Mouse (Mus musculus) layer of hippocampus, adult 2 months (tissue): Measurements from ENCODE around the gene Gm11985. TPM values are rescaled to one million over a fixed set of nuclear protein-coding genes. Genes with fewer than 3 reads are reported as not detected.

ENCODE experiments used
- DNase-seq, 2 experiments: peaks; one replicate each; pipeline ENCODE4 v3.0.0; 2022; ENCODE audit warnings: low spot score in 2 of 2
- H3K27ac ChIP-seq: fragments of 200-600 bp; 2 replicates; pipeline ENCODE4 v1.8.1; 2022
- H3K4me3 ChIP-seq: fragments of 200-600 bp; 2 replicates; pipeline ENCODE4 v1.8.1; 2022; ENCODE audit warnings: mild to moderate bottlenecking
- CTCF ChIP-seq: fragments of 200-600 bp; conservative IDR thresholded peaks from 2 replicates; pipeline ENCODE4 v1.8.1; 2022; ENCODE audit warnings: antibody characterized with exemption, mild to moderate bottlenecking, moderate library complexity
- total RNA-seq, 2 experiments: library from RNA; stranded (reverse); gene quantifications; 2 replicates each; pipeline ENCODE4 v1.2.3; 2021

The Gm11985 gene
- total RNA-seq, 2 experiments from 2014 or later: not detected

DNA sequence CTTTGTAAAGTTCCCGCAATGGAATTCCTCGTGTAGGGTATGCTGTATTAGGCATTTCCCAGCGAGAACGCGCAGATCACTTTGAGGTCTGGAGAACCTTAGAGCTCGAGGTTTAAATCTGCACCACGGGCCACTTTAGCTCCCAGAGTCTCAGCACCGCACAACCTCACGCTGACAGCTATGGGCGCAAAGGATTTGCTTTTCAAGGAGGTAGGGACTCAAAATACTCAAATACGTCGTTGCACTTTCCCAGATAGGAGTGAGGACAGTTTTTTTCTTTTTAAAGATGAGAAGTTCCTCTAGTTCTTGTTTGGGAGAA lies 25.9 kb upstream of the Gm11985 start:
- TF ChIP-seq CTCF: no peak
- peak overlapping the region; percentile 96; the same call in 1 of the 2 replicates for H3K27ac ChIP-seq
- H3K4me3 ChIP-seq: peak overlapping the region; percentile 64
- no peak for DNase-seq

DNA sequence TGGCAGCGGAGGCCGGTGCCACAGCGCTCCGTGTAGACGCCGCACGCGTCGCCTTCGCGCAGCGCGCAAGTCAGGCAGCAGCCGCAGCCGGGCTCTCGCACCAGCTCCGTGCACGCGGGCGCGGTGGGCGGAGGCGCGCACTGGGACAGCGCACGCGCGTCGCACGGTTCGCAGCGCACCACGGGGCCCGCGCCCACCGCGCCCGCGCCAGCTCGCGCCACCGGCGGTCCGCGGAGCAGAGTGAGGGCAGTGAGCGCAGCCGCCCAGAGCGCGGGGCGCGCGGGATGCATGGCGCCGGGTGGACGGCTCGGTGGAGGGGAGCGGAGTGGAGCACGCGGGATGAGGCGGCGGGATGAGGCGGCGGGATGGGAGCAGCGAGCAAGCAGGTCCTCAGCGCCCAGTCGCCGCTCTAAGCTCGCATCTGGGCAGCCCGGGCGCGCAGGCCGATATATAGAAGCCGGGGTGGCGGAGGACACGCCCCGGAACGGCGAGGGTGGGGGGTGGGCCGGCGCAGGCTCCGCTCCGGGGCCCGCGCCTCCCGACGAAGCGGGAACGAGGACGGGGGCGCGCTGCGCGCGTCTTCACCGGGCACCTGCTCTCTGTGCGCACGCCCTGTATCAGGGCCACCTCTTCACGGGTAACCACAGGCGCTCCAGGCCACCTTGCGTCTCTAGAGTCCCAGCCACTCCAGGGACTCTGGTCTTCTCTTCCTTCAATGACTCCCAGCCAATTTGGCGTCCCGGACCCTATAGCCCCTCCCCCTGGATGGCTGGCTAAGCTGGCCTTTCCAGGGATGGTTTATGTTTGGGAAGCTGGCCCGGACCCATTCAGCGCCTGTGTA lies 25.4 kb upstream of the Gm11985 start, which contains the start of gene Igfbp3:
Igfbp3 (minus strand) TSS at position 423 of the 841 bp plus-strand sequence.
- peak; percentile 82 to 83 for DNase-seq
- TF ChIP-seq CTCF: no peak
- peak within 1 kb of the TSS; percentile 96 for H3K27ac ChIP-seq
- peak within 1 kb of the TSS; percentile 64 for H3K4me3 ChIP-seq

DNA sequence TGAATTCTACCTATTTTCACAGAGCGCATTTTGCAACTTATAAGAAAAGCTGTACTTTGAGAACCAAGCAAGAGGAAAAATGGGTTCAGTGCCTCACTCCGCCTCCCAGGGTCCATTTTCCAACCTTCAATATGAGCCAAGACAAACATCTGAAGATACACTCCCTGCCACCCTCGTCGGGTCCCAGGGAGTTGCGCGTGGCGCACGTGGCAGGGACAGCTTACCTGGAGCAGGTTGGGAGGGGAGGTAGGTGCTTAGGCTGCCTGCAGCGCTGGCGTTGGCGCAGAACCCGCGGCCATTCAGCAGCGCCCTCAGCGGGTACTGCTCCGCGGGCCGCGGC lies 24.8 kb upstream of the Gm11985 start:
- DNase-seq: no peak
- no peak for TF ChIP-seq CTCF
- Histone ChIP-seq H3K27ac (peak overlapping the region; percentile 96), H3K4me3 (peak overlapping the region; percentile 64)

DNA sequence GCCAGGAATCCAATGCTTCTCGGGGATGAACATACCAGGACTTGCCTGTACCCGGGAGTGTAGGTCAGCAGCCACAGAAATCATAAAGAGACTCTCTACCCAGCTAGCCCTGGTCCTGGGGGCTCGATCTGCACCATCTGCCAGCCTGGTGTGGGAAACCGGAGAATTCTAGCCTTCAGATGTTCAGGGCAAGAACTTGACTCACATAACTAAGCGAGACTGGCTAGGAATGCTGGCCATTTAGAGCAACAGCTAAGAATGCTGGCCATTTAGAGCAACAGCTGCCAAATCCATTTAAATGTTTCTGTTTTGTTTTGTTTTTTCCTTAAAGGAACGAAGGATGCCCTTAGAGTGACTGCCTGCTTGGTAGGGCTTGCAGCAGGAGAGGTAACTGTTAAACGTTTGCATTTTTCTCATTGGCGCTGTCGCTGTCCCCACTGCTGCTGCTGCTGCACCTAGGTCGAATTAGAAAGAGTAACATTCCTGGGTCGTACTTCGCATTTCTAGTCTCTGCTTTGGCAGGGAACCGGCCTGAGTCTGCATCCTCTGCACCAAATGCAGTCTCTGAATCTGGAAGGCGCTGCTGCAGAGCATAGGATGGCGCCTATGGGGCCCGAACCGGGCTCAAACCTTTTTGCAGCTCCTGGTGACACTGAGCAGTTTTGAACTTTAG lies 23.9 kb upstream of the Gm11985 start:
- no peak for TF ChIP-seq CTCF
- no peak for DNase-seq
- Histone ChIP-seq H3K4me3 (peak overlapping the region; percentile 64), H3K27ac (no peak overlapping the region)

DNA sequence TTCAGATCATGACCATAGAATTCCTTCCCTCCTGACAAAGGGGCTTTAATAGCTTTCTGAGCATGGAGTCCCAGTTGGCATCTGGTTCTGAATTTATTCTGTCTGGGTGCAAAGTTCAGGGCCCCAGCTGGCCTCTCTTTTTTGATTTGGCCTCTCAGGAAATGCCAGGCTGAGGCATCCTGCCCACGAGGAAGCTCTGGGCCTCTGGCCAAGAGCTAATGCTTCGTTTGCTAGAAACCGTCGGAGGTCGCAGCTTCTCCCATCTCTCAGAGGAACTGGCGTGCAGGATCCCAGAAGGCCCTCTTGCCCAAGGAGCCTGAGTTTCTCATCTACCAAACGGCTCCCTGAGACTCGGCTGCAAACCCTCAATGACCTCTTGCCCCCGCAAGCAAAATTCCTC lies 22.8 kb upstream of the Gm11985 start:
- no peak for DNase-seq
- Histone ChIP-seq H3K27ac (no peak overlapping the region), H3K4me3 (no peak overlapping the region)
- no peak for TF ChIP-seq CTCF

DNA sequence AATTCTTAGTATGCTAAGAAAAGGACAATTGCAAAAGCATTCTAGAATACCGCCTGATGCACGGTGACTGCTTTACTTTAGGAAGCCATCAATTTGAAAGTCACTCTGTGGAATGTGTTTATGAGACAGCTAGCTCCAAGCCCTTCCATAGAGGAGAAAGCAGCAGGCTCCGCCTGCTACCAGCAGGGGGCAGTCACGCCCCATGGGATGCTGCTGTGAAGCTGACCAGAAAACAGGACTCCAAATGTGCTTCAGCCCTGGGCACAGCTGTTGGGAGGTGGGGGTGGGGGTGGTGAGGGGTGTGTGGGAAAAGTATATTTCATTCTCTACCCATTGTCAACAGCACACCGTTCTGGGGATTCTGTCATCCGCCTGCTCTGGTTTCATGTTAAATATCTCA lies 22.0 kb upstream of the Gm11985 start:
- H3K4me3 ChIP-seq: no peak overlapping the region
- peak; percentile 58 to 82 for DNase-seq
- peak; percentile 87 for TF ChIP-seq CTCF
- no peak overlapping the region for H3K27ac ChIP-seq

- DNase-seq: no peak
- Histone ChIP-seq H3K4me3 (no peak overlapping the region), H3K27ac (no peak overlapping the region)
- no peak for TF ChIP-seq CTCF
Measured at GRCm38 (mm10) chr11:7203846-7204245, 15.5 kb upstream of the Gm11985 start.

- DNase-seq: no peak
- no peak for TF ChIP-seq CTCF
- Histone ChIP-seq H3K27ac (no peak overlapping the region), H3K4me3 (no peak overlapping the region)
Measured at GRCm38 (mm10) chr11:7202206-7202605, 13.8 kb upstream of the Gm11985 start.

- Histone ChIP-seq H3K27ac (no peak overlapping the region), H3K4me3 (no peak overlapping the region)
- DNase-seq: no peak
- no peak for TF ChIP-seq CTCF
Measured at GRCm38 (mm10) chr11:7200393-7200783, 12.0 kb upstream of the Gm11985 start.

DNA sequence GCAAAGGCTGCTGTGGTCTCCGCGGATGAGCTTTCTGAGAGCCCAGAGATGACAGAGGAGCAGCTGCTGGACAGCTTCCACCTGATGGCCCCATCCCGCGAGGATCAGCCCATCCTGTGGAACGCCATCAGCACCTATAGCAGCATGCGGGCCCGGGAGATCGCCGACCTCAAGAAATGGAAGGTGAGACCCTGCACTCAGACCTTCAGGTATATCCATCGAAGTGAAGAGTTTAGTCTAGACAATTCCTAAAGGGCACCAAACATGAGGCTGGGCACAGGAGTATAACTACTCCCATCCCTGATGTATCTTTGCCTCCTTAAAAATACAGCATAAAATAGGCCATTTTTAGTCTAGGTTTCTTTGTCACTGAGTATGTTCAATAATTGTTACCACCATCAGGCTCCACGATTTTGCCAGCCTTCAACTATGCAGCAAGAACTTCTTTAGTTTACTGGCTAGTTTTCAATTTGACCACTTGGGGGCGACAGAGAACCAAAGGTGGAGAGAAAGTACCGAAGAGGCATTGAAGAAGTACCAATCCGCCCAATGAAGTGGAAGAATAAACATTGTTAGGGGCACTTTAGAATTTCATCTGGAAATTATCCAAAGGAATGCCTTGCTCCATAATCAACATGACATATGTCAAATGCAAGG lies 11.5 kb upstream of the Gm11985 start:
- TF ChIP-seq CTCF: peak; percentile 95

GRCm38 (mm10) chr11:7198481-7199256 lies 10.3 kb upstream of the Gm11985 start:
- Histone ChIP-seq H3K4me3 (no peak overlapping the region), H3K27ac (no peak overlapping the region)
- no peak for TF ChIP-seq CTCF
- no peak for DNase-seq

More for the DNA sequence above, 11.5 kb upstream of the Gm11985 start:
- DNase-seq: peak; percentile 67 to 75
- Histone ChIP-seq H3K4me3 (no peak overlapping the region), H3K27ac (no peak overlapping the region)

DNA sequence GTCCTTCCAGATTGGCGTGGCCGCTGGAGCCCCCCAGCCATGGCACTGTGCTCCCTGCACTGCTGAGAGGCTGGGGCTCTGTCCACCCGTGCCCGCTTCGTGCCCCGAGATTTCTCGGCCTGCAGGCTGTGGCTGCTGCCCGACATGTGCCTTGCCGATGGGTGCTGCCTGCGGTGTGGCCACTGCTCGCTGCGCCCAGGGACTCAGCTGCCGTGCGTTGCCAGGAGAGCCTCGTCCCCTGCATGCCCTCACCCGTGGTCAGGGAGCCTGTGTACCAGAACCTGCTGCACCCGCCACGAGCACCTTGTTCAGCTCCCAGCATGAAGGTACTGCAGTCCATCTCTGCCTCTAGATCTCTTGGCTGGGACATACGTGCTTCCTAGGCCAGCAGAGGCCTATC lies 9.6 kb upstream of the Gm11985 start:
- no peak for DNase-seq
- Histone ChIP-seq H3K27ac (no peak overlapping the region), H3K4me3 (no peak overlapping the region)
- TF ChIP-seq CTCF: no peak

DNA sequence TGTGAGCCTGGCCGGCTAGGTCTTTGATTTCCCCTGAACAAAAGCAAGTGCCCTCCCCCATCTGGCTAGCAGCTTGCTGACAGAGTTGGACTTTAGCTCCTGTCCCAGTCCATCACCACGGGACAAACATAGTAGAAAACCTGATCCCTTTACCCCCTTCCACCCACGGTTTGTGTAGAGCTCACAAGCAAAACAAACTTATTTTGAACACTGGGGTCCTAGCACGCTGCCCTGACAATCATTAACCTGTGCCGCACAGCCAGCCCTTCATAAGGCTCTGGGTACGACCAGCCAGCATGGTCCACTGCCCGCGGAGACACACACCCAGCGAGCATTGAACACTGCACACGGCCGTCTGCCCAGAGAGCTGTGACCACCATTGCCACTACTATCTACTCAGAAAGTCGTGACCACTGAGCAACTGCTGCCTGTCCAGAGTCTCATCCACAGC lies 9.1 kb upstream of the Gm11985 start, which contains the start of gene Igfbp1:
Igfbp1 (plus strand) TSS at position 292 of the 451 bp plus-strand sequence.
- no peak for DNase-seq
- no peak within 1 kb of the TSS for H3K4me3 ChIP-seq
- TF ChIP-seq CTCF: no peak
- H3K27ac ChIP-seq: no peak within 1 kb of the TSS
